Mouse (Mus musculus) MEL-GATA-1-ER (cell line): ENCODE measurements at regions not wholly inside any gene's neighbourhood (a gene's known extent, or its start where the extent isn't known, plus 50 kb on each side); places are given as distances from the start of the nearest gene placed in this dataset.

Experiments
- DNase-seq: peaks from one replicate; pipeline ENCODE4 v3.0.0-alpha.2; 2012; ENCODE audit warnings: low read depth; ENCODE audit errors: extremely low read depth

DNA sequence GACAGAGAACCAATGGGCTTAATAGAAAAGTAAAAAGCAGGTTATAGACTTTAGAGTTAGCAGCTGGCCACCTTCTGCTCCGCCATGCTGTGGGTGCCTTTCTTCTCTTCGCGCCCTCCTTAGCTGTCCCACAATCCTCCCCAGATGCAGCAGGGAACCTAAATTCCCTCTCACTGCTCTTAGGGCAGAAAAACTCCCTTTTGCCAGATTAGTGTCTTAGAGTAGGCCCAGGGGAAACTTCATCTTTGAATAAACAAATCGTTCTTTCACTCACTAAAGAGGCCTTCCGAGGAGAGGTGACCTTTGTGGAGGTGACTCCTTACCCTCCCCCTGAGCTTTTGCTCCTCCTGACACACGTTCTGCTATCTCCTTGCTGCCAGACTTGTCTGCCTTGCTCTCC is 157.0 kb upstream of the Six2 start:
- no peak for DNase-seq

DNA sequence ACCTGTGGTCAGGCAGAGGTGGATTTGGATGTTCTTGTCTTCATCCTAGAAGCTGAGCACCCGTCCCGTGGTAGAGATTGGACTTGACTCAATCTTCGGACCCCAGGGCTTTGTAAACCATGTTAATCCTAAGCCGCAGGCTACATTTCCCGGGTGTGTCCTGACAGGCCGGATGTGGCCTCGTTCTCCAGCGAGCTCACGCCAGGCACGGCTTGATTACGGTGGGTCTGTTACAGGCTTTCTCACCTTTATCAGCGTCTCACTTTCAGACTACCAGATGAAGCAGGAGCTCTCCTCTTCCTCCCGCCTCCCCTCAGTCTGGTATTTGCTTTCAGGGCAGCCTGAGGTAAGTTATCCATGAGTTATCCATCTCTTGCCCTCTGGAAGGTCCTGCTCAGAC is 156.4 kb upstream of the Six2 start:
- no peak for DNase-seq

DNA sequence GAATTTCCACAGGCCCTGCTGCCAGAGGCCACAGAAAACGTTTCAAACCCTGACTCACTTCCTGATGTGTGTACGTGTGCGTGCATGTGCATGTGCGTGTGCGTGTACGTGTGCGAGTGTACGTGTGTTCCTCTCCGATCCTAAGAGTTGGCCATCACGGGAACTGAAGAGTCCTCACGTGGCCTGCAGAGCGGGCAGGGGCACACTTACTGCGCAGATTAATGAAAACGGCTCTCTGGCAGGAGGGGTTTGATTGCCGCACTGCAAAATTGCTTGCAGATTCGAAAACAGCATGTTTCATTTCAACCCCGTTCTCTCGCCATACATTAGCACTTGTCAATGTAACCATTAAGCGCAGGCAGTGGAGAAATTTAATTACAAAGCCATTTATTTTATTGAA is 135.0 kb upstream of the Six2 start:
- DNase-seq: no peak

DNA sequence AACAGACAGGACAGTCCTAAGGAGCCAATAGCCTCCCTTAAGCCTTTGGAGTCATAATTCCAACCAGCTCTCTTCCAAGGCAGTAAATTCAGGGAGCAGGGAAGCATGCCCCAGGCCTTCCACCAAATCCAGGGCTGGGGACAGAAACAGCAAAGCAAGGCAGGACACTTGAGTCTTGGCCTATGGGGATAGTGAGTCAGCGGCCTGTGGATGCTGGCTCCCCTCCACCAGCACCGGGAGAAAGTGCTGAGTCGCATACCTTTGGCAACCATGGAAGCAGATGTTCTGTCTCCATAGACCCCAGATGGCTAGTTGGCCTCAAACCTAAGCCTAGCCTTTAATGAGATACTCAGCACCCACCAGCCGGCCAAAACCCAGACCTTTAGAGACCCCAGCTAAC is 133.8 kb upstream of the Six2 start:
- DNase-seq: no peak

DNA sequence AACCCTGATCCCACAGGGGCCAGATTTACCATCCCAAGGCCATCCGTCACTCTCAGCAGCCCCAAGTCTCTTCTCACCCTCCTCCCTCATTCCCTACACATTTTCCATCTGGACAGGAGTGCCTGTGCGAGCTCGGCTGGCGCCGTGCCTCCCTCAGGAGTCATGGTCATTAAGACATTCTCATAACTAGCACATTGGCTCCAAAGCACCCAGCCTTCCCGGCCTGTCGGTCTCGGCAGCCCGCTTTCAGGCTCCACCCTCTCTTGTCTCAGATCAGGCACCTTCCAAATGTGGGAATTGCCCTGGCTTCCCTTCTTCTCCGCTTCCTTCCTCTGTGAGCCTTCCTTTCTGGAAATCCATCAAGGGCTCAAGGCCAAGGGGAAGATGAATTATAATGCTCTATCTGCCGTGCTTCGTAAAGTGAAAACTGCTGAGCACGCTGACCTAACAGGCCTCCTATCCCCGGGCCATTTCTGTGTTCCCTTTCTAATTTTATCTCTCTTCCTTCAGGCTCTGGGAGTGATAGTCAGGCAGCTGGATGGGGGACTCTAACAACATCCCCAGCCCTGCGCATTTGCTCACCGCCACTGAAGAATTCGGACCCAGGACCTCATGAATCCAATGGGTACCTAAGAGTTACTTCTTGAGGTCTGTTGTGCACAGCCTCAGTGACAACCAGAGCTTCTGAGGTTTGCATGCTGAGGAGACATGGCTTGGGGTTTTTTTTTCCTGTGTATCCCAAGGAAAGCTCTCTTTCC is 130.2 kb upstream of the Six2 start:
- no peak for DNase-seq

DNA sequence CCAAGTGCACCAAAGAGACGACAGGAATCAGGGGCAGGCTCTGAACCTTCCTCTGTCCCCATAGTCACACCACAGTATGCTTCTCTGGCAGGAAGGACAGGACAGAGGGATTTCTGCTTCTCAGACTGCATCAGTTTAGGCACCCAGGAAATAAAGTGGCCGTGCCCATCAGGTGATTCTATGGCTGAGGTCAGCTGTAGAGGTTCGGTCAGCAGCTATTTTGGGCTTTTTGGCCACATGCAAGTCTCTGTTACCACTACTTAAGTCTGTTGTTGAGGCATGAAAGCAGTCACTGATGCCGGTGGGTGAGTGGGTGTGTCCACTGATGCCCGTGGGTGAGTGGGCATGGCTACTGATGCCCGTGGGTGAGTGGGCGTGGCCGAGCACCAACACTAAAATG is 128.4 kb upstream of the Six2 start:
- no peak for DNase-seq

DNA sequence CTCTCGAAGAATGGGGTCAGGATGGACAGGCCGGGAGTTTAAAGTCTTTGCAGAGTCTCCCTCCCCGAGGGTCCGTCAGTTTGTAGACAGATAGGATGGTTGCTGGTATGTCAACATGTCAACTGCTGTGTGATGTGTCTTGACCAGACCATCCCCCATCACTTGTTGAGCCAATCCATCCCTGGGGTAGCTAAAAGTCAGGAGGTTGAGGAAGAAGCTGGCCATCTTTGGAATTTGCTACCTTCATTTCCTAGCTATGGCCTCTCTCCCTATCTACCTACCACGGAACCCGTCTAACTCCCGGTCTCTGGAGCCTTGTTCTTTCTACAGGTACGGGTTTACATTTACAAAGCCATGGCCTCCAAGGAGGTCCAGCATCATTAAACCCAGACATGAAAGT is 128.0 kb upstream of the Six2 start:
- DNase-seq: no peak

DNA sequence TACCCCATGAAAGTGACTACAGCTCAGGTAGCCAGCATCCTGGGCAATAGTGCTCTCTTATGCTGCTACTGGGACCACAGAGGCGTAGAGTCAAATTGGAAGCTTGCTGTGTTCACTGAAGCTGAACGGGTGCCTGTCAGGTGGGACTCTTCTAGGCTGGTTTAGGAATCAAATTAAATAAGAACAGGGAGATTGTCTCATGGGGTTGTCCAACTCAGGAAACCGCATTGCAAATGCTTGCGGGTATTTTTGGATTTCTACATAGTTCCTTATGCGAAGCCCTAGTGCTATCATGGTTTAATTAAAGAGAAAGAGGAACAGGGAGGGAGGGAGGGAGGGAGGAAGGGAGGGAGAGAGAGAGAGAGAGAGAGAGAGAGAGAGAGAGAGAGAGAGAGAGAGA is 120.5 kb upstream of the Six2 start:
- DNase-seq: no peak

DNA sequence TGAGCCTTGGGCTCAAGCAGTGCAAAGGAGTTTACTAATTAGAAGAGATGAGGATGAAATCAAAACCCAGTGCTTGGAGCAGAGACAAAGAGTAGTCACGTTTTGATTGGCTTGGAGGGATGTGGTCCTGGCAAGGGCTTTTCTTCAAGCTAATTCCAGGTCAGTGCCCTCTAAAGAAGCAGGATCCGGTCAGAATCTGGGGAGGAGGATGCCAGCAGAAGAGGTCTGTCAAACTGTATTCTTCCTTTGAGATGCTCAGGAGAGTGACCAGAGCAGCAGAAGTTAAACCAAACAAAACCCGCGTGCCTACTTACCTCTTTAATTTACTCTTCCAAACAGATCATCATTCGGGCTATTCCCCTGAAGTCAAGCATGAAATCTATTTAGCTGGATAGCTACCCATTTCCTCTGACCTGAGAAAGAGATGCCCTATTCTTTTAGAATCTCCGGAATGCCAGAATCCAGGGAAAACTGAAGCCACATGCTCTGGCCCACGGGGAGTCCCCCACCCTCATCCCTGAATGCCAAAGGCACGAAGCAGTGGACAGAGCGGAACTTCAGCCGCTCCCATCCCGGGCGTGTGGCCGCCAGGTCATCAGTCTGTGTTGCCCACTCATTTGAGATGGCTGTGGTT is 117.8 kb upstream of the Six2 start:
- DNase-seq: no peak

DNA sequence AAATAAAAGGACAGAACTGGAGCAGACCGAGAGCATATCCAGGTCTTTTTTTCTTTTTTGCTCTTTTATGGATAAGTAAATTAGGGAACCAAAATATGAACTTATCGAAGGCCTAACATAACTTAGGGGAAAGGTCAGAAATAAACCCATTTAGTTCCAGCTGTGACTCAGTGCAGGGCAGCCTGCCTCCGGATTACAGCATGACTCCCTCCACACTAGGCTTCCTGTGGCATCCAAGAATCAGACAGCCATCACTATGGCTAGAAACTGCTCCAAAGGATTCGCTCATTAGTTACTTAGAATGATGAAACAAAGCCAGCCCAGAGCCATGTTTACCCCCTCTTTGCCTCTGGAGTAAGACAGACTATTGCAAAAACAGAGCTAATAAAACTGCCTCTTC is 116.6 kb upstream of the Six2 start:
- DNase-seq: no peak

DNA sequence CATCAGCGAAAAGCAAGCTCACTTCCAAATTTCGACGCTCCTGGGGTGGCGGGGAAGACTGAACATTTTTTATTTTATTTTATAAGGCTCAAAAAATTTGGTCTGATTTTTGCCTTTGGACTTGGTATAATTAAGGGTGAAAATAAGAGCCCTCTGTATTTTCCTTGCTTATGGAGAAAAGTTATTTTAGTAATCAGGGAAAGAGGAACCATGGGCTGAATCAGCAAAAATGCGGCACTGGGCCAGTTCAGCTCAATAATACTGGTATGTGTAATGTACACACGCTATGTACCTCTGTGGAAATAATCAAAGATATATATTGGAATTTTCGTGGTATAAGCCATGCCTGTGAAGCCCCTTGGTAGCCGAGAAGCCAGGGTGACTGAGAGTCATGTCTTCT is 113.7 kb upstream of the Six2 start:
- DNase-seq: no peak

DNA sequence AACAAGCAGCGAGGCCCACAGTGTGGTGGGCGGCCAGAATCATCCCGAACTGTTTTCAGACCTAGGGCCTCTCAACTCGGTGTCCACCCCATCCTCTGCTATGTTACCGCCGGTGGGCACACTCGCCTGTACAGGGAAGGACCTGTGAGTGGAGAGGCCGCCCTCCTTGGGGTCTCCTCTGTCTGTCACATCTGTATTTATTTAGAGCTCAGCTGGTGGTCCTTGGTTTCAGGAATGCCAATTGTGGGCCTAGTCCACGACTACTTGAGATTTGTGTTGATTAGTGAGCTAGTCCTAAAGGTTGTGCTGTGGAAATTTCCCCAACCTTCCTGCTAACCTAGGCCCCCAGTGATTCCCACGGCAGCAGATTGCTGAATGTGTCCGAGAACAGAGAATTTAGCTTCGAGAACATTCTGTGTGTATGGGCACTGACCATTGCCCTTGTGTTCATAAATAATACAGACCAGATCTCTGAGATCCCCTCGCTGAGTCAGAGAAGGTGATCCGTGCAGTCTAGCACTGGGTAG is 113.1 kb upstream of the Six2 start:
- DNase-seq: no peak

DNA sequence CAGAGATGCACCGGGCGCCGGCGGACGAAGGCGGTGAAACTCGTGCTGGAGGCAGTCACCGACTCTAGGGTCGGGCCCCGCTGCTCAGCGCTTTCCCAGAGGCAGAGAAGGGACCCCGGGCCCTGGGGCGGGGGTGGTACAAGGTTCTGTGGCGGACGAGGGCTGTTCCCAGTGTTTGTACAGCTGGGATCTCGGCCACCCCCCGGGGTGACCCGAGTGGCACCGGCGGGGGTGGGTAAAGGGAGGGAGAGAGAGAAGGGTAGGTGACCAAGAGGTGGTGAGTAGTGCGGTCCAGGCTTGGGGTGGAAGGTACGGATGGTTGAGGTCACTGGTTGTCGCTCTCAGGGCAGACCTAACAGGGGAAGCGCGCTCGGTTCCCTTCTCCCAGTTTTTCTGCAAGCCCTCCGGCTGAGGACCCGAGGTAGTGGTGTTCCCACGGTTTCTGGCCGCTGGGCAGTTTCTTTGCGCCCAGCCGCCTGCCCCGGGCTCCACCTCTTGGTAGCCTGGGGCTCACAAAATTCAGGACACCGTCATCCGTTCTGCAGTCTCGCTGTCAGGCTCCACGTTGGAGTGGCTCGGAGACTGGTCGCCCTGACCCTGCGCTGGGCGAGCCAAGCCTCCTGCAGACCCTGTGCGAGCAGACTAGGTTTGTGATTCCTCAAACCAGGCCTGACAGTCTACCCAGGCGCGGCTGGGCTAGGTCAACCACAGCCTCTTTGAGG is 112.4 kb upstream of the Six2 start:
- no peak for DNase-seq

DNA sequence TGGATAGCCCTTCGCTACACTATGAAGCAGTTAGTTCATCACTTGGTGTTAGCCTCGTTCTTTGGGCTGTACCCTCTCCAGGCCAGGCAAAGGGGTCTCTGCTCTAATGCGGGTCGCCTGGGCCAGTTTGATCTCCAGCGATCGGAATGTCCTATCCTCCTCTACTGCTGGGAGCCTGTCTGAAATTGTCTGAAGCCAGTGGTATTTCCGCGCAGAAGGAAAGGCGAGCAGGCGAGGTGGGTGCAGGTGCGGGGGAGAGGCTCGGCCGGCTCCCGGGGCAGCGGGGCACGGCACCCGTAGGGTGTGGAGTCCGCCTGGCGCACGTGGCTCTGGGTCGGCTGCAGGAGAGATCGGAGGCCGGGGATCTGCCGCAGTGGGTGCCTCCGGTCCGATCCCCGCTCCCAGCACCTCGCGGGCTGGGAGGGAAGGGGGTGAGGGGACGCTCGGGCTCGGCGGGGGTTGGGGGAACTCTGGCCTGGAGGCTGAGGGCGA is 111.8 kb upstream of the Six2 start:
- no peak for DNase-seq

DNA sequence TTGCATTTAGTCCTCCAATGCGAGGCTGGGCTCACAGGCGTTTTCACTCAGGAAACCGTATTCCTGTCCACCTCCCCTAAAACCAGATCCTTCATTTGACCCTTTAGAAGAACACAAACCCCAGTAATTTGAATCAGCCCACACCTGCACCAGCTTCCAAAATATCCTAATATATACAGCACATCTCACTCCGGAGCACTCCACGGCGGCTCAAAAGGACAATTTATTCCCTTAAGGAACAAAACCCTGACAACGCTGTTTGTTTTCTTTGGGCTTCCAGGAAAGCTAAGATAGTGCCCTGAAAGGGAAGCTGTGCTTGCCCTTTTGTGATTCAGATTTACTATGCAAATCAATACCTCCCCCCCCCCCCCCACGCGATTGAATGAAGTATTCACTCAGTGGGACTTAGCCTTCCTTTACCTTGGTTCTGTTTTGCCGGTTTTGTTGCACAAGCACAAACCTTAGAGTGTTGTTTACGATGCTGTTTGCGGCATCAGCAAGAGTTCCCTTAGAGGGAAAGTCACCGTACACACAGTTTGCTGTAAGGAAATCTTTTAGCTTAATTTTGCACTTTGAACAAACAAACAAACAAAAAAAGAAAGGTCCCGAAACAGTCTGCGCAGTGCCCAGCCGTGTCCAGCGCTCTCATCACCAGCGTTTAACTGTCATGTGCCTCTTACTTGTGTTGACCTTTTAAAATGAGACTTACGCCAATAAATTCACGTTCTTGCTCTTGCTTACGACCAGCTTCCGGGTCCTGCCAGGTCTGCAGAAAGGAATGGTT is 111.2 kb upstream of the Six2 start:
- no peak for DNase-seq

DNA sequence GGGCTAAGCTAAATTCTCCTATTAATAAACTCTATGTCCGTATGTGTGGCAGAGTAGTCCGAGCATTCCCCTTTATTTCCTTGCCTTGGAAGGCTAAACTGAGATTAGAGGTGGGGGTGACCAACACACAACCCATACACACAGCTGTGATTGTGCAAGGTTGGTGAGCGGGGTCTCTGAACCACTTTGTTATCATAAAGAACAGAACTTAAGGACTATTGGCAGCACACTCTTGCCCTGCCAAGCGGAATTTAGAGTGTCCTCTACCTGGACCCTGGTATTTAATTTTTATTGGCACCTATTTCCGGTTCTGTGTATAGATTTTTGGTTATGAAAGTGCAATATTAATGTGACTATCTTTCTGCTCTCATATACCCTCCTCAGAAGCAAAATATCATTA is 109.7 kb upstream of the Six2 start:
- no peak for DNase-seq

DNA sequence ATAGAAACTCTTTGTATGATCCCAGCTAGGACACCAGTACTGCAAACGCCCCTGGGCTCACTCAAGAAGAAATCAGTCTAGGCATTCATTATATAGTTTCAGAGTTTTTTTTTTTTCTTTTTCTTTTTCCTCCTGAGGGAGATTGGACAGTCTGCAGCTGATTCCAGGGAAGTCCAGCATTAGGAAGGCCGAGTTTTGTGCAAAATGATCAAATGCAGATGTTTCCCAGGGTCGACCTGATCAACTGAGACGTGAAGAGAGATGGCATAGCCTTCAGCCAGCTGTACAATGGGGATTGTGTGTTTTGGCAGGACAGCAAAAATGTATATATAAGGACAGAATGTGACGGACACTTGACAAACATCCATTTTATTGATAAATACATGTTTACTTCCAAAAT is 107.7 kb upstream of the Six2 start:
- no peak for DNase-seq

DNA sequence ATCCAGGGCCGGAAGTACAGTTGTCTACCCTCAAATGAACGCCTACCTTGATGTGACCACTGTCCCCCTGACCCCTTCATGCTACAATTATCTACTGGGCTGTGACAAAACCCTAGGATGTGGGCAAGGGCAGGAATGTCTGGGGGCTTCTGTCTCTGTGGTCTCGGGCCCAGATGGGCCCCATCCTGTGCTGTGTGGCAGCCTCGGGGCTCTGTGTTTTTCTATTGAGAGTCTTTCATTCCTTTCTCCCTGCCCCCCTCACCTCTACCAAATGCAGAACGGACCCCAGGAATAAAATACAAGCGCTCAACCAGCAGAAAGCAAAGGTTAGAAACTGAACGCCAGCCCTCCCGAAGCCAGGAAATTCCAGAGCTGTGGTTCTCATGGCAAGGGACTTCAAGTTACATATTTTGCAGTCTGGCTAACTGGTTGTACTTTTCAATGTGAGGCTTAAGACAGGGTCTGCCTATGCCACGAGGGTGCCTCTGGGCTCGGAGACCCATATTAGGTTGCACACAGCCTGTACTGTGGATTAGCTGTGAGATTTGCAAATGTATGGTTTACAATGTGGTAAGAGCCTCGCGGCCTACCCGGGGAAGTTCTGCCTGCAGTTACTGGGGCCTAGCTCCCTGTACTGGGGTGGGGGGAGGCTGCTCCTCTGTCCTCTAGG is 97.7 kb upstream of the Six2 start:
- DNase-seq: no peak

DNA sequence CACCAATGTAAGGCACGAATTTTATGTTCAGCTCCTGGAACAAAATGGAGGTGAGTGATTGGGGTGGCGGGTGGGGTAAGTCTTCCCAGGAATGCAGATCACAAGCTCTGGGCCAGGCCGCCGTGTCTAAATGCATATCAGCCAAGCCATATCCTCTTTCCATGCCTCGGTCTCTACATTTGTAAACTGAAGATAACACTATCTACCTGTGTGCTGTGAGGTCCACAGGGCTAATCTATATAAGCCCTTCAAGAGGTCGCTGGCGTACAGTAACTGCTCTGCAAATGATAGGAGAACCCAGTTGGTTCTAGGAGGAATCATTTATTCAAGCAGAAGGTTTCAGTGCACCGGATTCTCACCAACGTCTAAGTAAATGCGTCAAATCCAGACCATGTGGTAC is 92.4 kb upstream of the Six2 start:
- DNase-seq: no peak

DNA sequence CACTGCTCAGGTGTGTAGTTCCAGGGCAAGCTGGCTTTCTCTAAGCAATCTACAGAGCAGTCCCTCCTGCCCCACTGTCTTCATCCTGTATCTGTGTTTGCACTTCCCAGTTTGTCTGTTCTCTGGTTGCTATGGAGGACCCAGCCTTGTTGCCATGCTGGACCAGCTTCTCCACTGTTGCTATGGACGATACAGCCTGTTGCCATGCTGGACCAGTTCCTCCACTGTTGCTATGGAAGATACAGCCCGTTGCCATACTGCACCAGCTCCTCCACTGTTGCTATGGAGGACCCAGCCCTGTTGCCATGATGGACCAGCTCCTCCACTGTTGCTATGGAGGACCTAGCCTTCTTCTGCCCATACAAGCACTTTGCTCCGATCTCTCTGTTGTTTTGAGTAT is 88.8 kb upstream of the Six2 start:
- DNase-seq: no peak

DNA sequence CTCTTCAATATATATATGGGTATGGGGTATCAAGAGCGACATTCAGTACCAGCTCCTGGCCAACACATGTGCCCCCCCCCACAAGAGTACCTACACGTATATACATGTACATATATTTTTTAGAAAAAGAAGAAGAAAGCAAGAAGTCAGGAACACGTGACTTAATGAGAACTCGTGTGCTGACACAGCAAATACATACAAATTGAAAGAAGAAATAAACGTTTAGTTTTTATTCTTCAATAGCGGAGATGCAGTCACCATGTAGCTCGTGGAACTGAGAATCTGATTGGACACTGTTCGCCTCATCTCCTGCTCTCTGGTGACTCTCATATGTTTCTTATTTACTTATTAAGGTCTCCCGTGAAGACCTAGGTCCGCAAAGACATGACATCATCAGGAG is 80.3 kb upstream of the Six2 start:
- no peak for DNase-seq
